ENCODE assay signal across 18 mouse cellular contexts in genomic region chrX:99516896-99517524, GRCm38 (mm10). TPM values are rescaled to one million over a fixed set of nuclear protein-coding genes. Genes with fewer than 3 reads are reported as not detected.
A peak's percentile ranks its signal among the peaks of the same experiment; 100 is the strongest.
DNase-seq lines count a peak whose midpoint lies in the region; ATAC-seq and TF ChIP-seq lines count a peak whose summit lies in the region.
"Had no signal": no experiment of that assay in that cellular context is flagged by ENCODE, and none has a peak within 500 bp of the region (broad histone marks: within the 10 kb centered on the region; RNA-seq: fewer than 3 reads in every experiment).

No protein-coding gene starts in this region.

- DNase-seq in embryonic facial prominence, embryonic 10.5 days (ENCODE audit: low spot score), result peak; percentile 28
- no peak for DNase-seq in limb, embryonic 14.5 days (ENCODE audit: low spot score)
- peak; percentile 86 for DNase-seq in retina, embryonic 14.5 days (ENCODE audit: low spot score)
- DNase-seq in right cerebral cortex, postnatal 25 days, result no peak
- DNase-seq in cerebellum, postnatal 10 days, result no peak
- DNase-seq: adrenal gland, adult 8-10 months; B cell, adult 2 months; cerebellum, adult 8-10 months; heart, postnatal 4 days; kidney, adult 18-20 months; kidney, postnatal 36 days; layer of hippocampus, postnatal 36 days; lung, postnatal 14 days; right cerebral cortex, postnatal 14 days; thymus, postnatal 4 days had no signal

- 38% methylated on average over 6 of the region's 6 CpGs for WGBS in forebrain, embryonic 12.5 days
- WGBS in forebrain, embryonic 16.5 days, result 65% methylated on average over 6 of the region's 6 CpGs
- WGBS in embryonic facial prominence, embryonic 10.5 days, result 57% methylated on average over 6 of the region's 6 CpGs
- WGBS in limb, embryonic 14.5 days, result 66% methylated on average over 5 of the region's 6 CpGs

- H3K9me3 ChIP-seq in forebrain, embryonic 12.5 days, result no peaks in the 10 kb centered on the region
- H3K9me3 ChIP-seq in forebrain, embryonic 16.5 days (ENCODE audit: control insufficient read depth, low read length), result no peaks in the 10 kb centered on the region
- H3K9me3 ChIP-seq in embryonic facial prominence, embryonic 10.5 days, result no peaks in the 10 kb centered on the region
- H3K9me3 ChIP-seq in limb, embryonic 14.5 days (ENCODE audit: control insufficient read depth, low read length), result no peaks in the 10 kb centered on the region
- H3K9me3 ChIP-seq: heart, embryonic 13.5 days had no signal

- no peak overlapping the region for H3K4me3 ChIP-seq in forebrain, embryonic 12.5 days (replicated peaks)
- H3K4me3 ChIP-seq in forebrain, embryonic 16.5 days (replicated peaks; ENCODE audit: low read length), result no peak overlapping the region
- no peak overlapping the region for H3K4me3 ChIP-seq in embryonic facial prominence, embryonic 10.5 days
- H3K4me3 ChIP-seq in limb, embryonic 14.5 days (replicated peaks; ENCODE audit: low read length), result no peak overlapping the region
- H3K4me3 ChIP-seq: heart, embryonic 13.5 days had no signal

- no peaks in the 10 kb centered on the region for H3K36me3 ChIP-seq in forebrain, embryonic 12.5 days (replicated peaks)
- no peaks in the 10 kb centered on the region for H3K36me3 ChIP-seq in forebrain, embryonic 16.5 days (ENCODE audit: control insufficient read depth, insufficient read depth)
- no peaks in the 10 kb centered on the region for H3K36me3 ChIP-seq in embryonic facial prominence, embryonic 10.5 days (replicated peaks)
- no peaks in the 10 kb centered on the region for H3K36me3 ChIP-seq in limb, embryonic 14.5 days (ENCODE audit: control insufficient read depth, insufficient read depth, low read length)
- H3K36me3 ChIP-seq: heart, embryonic 13.5 days had no signal

- ATAC-seq in forebrain, embryonic 12.5 days (ENCODE audit: low FRiP score), result peak; percentile 33; the same call in 1 of the 2 replicates
- no peak for ATAC-seq in forebrain, embryonic 16.5 days
- ATAC-seq in limb, embryonic 14.5 days (ENCODE audit: low FRiP score, low read depth), result peak; percentile 54; the same call in 1 of the 2 replicates

- H3K4me2 ChIP-seq in forebrain, embryonic 12.5 days, result no peak overlapping the region
- no peak overlapping the region for H3K4me2 ChIP-seq in forebrain, embryonic 16.5 days (ENCODE audit: low read length)
- H3K4me2 ChIP-seq in limb, embryonic 14.5 days (replicated peaks; ENCODE audit: low read depth, low read length, severe bottlenecking), result no peak overlapping the region
- H3K4me2 ChIP-seq: heart, embryonic 13.5 days had no signal

- H3K27ac ChIP-seq in forebrain, embryonic 12.5 days, result no peak overlapping the region
- H3K27ac ChIP-seq in forebrain, embryonic 16.5 days (ENCODE audit: low read length), result no peak overlapping the region
- H3K27ac ChIP-seq in embryonic facial prominence, embryonic 10.5 days (replicated peaks), result 0 out of 2 replicates have a peak overlapping the region, but pooled peaks have one; percentile 24
- H3K27ac ChIP-seq in limb, embryonic 14.5 days (replicated peaks; ENCODE audit: low read depth, low read length), result no peak overlapping the region
- H3K27ac ChIP-seq: heart, embryonic 13.5 days had no signal

- no peak overlapping the region for H3K9ac ChIP-seq in forebrain, embryonic 12.5 days
- no peak overlapping the region for H3K9ac ChIP-seq in forebrain, embryonic 16.5 days (replicated peaks; ENCODE audit: low read depth, low read length)
- no peak overlapping the region for H3K9ac ChIP-seq in limb, embryonic 14.5 days (ENCODE audit: low read depth, low read length, severe bottlenecking)
- H3K9ac ChIP-seq: heart, embryonic 13.5 days had no signal

- peaks cover 28% of the 10 kb centered on the region for H3K4me1 ChIP-seq in forebrain, embryonic 12.5 days
- H3K4me1 ChIP-seq in forebrain, embryonic 16.5 days (replicated peaks; ENCODE audit: control insufficient read depth, insufficient read depth, low read length), result peaks cover 8% of the 10 kb centered on the region
- H3K4me1 ChIP-seq in embryonic facial prominence, embryonic 10.5 days, result peaks cover 29% of the 10 kb centered on the region
- peaks cover 5% of the 10 kb centered on the region; the same call in 1 of the 2 replicates for H3K4me1 ChIP-seq in limb, embryonic 14.5 days (ENCODE audit: control insufficient read depth, insufficient read depth, low read length)

- H3K27me3 ChIP-seq in forebrain, embryonic 12.5 days, result peaks cover 94% of the 10 kb centered on the region
- H3K27me3 ChIP-seq in forebrain, embryonic 16.5 days (replicated peaks; ENCODE audit: control insufficient read depth, insufficient read depth, low read length), result peaks cover under 1% of the 10 kb centered on the region; the same call in 1 of the 2 replicates
- H3K27me3 ChIP-seq in embryonic facial prominence, embryonic 10.5 days (replicated peaks; ENCODE audit: low read depth, poor library complexity, severe bottlenecking), result peaks cover 100% of the 10 kb centered on the region
- H3K27me3 ChIP-seq in limb, embryonic 14.5 days (ENCODE audit: control insufficient read depth, insufficient read depth, low read length), result 0 out of 2 replicates have a peak, but pooled peaks cover 6% of the 10 kb centered on the region

- TF ChIP-seq POLR2A in limb, embryonic 14.5 days (IDR thresholded peaks at IDR 0.05; ENCODE audit: borderline replicate concordance, extremely low read depth, insufficient read depth, insufficient read length), result no peak

RNA-seq across cellular contexts. Expression of gene Pja1, which starts 45.9 kb away (rescaled TPM):
- 272 and 301 TPM in 2 replicates for polyA plus RNA-seq in forebrain, embryonic 12.5 days (2016; fragmentation: Nextera tagmentation; extraction: Ambion mirVana)
- 408 and 409 TPM in 2 replicates for polyA plus RNA-seq in forebrain, embryonic 16.5 days (2015; fragmentation: Nextera tagmentation; extraction: Ambion mirVana)
- polyA plus RNA-seq in embryonic facial prominence, embryonic 10.5 days (2016; fragmentation: Nextera tagmentation; extraction: Ambion mirVana), result 181 and 185 TPM in 2 replicates
- polyA plus RNA-seq in limb, embryonic 14.5 days (2012; rRNA removed), result 104 and 120 TPM in 2 replicates
- polyA plus RNA-seq in limb, embryonic 14.5 days (2014; fragmentation: Nextera tagmentation; extraction: Ambion mirVana), result 145 and 149 TPM in 2 replicates

Comparison
In these comparisons a context has a peak if more than half of its experiments do, and no peak if none do; other contexts are left out.
1. DNase-seq: peak in embryonic facial prominence, embryonic 10.5 days (single experiment) and retina, embryonic 14.5 days (single experiment); none in limb, embryonic 14.5 days (single experiment), right cerebral cortex, postnatal 25 days (single experiment) and cerebellum, postnatal 10 days (0 of 2).